Mouse (Mus musculus) right cerebral cortex, postnatal 36 days (tissue): ENCODE data around the gene Fmnl2.
A peak's percentile ranks its signal among the peaks of the same experiment; 100 is the strongest.

Experiments used
- DNase-seq, 2 experiments: peaks; one replicate each; pipeline ENCODE4 v3.0.0; 2022; ENCODE audit warnings: low spot score in 2 of 2, mixed read lengths in 1 of 2

Fmnl2 gene

DNA sequence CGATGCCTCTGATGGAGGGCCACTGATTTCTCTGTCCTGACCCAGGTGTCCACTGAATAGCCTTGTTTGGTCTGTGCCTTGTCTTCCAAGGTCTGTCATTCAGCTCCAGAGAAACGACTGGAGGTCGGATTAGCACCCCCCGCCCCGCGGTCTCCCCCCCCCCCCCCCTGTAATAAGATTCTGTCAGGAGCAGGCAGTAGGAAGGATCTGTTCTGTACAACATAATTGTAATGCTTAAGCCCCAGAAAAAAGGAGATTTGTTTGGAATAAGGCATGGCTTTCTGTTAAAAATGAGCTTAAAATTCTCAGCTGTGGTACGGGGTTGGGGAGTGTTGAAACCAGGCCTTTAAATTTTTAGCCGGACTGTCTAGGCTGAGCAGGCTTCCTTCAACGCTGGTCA lies 181.1 kb downstream of the Fmnl2 start:
- no peak for DNase-seq

DNA sequence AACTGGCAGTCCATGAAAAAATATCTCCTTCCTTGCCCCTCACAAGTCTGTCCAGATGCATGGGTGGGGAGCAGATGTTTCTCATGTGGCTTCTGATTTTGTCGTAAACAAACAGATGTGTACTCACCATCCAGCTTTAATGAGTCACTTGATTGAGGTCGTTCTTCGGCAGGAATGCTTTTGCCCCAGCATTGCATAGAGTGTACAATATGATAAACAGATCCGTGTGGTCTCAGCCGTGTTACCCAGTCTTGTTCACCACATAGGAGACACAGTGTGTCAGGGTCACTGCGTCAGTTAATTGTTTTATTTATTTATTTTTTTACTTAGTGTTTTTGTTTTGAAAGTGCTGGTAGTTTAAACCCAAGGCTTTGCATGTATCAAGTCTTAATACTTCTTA lies 189.4 kb downstream of the Fmnl2 start:
- no peak for DNase-seq

DNA sequence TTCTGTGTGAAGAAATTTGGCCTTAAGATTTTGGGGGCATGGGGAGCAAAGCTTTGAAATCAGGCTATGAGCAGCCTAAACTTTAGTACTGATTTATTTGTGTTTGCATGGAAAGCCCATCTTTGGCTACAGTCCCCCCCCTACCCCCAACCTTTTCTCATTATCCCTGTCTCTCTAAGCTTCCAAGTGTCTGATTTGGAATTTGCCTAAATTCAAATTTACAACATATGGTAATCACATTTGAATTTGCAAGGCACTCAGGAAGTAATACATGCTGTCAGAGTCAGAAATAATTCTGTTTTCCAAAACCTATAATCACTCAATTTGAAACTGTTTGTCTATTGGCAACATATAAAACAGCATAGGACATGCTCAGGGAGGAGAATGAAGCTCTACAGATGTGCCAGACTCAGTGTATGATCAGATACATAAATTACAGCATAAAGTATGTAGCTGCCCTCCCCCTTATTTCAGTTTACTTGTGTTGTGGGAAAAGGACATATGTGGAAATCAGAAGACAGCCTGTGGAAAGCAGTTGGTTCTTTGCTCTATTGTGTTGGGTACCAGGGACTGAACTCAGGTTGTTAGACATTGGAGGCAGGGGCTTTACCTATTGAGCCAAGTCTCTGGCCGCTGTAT lies 190.2 kb downstream of the Fmnl2 start:
- DNase-seq: no peak

DNA sequence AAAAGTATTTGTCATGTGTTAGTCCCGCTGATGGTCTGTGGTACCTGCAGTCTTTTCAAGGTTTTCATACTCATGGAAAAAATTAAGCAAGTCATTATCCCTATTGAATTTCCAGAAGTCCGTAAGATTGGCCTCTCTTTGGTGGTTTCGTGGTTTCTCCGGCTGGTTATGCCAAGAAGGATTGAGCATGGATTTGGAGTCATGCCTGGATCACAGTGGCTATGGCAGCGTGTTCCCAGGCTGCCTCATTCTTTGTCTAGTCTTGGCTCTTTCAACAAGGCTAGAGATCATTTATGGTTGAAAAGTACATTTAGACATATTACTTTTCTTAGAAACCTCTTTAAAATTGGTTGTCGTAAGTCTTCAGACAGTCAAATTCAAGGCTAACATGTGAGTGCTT lies 192.7 kb downstream of the Fmnl2 start:
- no peak for DNase-seq

DNA sequence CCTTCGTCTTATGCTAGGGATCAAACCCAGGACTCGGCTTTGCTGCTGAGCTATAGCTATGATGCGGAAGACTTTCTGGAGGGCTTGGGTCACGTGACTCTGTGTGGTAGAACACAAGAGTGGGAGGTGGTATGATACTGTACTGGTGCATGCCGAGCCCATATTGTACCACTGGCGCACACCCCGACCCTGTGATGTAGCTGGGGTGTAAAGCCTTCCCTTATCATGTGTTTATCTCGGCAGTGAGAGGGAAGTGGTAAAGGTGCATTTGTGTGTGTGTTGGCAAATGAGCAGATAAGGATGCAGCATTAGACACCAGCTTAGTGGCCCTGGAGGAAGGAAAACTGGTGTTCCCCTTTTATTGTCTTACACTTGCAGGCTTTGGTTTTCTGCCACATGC lies 193.8 kb downstream of the Fmnl2 start:
- DNase-seq: no peak

DNA sequence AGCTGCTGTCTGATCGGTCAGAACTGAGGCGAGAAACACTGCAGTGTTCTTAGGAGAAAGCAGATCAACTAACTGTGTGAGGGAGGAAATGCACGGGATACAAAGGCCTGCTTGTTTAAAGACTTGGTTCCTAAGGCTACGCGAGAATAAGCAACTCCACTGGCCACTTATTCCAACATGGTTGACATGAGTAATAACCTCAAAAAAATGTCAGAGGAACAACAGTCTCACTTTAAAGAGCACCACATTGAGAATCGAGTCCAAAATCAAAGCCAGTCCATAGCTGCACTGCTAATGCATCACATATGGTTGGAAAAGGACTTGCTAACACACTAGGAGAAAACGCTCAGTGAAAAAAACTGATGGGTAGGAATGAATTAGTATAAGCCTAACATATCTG lies 196.1 kb downstream of the Fmnl2 start:
- DNase-seq: no peak

- no peak for DNase-seq
These were observed 198.9 kb downstream of the Fmnl2 start for GRCm38 (mm10) chr2:53056556-53056955.

- DNase-seq: peak in 1 of 2 experiments; percentile 22
These were observed 199.6 kb downstream of the Fmnl2 start for GRCm38 (mm10) chr2:53057291-53057690.

DNA sequence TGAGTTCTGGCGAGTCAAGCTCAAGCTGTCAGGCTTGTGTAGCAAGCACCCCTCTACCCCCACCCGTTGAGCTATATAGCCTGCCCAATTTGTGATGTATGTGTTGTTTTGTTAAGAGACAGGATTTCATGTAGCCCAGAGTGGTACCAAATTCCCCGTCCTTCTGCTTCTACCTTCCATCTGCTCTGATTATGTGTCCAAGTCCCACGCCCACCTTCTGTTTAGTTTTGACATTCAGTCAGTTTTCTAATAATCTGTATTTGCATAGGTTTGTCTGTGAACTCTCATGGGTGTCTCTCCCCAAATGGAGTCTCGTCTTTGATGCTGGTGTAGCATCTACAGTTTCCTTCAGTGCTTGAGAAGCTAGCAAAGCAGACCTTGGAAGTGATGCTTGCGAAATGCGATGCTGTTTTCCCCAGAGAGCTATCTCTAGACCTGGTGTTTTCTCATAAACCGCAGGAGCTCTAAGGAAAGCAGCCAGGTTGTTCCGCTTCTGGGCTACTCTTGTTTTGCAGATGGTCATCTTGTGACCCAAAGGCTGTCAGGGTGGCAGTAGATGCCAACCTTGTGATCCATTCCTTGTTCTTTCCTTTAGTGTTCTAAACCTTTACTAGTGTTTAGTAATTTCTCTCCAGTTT lies 203.8 kb downstream of the Fmnl2 start:
- no peak for DNase-seq

DNA sequence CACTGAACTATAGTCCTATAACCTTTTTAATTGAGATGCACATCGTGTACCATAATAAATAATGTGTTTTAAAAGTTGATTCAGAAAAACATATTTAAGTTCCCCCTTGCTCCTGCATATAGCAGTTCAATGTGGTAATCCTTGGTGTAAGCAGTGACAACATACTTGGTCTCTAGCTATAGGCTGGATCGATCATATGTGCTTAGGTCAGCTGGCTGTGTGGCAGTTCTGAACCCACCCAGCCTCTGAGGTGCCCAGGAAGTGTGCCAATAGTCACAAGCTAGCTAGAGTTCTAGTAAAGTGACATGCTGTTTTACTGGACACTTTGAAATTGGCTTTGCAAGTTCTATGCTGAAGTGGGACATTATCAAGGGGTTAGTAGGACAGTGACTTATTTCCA lies 209.3 kb downstream of the Fmnl2 start:
- DNase-seq: no peak

- DNase-seq: no peak
These were observed 212.9 kb downstream of the Fmnl2 start for GRCm38 (mm10) chr2:53070607-53071006.

DNA sequence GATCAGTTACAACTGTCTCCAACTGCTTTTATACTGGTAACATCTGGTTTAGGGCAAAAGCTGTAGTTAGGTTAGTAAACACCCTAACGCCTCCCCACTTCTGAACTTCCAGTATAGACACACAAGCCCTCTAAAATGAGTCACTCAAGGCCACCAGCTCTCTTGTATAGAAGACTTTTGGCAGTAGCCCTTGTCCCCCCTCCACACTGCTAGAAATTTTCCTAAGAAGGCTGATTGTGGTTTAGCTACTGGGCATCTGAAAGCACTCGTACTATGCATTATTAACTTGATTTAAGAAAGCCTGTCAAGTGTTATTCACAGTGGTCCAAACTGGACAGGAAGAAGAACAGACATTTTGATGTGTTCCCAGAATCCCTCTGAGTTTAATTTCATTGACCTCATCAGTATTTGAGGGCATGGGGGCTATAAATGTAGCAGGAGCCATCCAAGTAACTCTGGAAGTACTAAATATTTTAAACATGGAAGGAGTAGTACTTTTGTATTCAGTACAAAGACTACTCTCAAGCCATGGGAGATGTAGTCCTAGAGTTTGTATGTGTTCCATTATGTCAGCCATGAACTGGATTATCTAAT lies 222.1 kb downstream of the Fmnl2 start:
- no peak for DNase-seq

DNA sequence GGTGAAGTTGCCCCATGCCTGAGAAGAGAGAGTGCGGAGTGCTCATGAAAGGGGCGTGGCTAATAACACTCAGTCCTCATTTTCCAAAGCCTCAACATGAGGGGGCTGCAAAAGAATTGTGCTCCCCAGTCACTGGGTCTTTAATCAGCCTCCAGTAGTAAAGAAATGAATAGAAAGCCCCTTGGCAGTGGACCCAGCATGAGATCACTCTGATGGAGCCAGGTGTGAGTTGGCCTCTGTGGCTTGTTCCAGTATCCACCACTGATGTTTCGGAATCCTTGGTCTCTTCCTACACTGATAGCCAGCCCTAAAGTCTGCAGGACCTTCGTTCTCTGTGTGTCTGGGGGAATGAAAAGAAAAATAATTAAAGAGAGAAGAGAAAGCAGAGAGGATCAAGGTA lies 224.4 kb downstream of the Fmnl2 start:
- no peak for DNase-seq

- no peak for DNase-seq
These were observed 224.8 kb downstream of the Fmnl2 start for GRCm38 (mm10) chr2:53082501-53082900.

DNA sequence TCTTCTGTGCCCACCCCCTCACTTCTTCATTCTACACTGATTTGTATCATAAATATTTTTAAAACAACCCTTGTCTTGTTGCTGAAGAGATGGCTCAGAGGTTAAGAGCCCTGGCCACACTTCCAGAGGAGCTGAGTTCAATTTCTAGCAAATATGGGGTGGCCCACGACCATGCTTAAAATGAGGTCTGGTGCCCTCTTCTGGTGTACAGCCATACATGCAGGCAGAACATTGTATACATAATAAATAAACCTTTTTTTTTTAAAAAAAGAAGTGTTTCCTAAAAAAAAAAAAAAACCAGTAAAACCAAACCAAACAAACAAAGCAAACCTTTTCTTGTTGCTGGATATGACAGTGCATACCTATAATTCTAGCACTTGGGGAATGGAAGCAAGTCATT lies 225.6 kb downstream of the Fmnl2 start:
- DNase-seq: no peak

DNA sequence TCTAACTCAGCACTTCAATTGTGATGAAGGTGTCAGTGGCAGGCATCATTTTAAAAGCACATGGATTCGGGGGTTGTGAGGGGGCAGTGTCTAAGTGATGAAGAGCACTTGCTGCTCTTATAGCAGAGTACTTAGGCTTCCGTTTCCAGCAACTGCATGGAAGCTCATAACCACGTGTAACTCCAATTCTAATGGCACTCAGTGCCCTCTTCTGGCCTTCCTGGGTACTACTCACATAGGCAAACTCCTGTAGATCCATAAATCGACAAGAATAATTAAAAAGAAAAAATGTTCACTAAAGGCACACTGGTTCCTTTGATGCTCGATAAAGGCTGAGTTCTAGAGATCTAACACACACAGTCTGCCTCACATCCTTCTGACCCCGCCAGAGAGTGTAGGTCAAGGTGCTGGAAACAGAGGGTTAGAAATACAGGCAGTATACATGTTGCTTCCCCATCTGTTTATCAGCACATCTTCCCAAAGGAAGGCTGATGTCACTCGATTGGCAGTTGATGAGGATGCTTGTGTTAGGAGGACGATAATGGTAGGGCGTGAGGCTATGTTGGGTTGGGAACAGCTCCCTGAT lies 228.1 kb downstream of the Fmnl2 start:
- DNase-seq: peak; percentile 20 to 24

GRCm38 (mm10) chr2:53088744-53089143 lies 231.1 kb downstream of the Fmnl2 start:
- no peak for DNase-seq

- DNase-seq: no peak
These were observed 237.4 kb downstream of the Fmnl2 start for GRCm38 (mm10) chr2:53095031-53095430.

DNA sequence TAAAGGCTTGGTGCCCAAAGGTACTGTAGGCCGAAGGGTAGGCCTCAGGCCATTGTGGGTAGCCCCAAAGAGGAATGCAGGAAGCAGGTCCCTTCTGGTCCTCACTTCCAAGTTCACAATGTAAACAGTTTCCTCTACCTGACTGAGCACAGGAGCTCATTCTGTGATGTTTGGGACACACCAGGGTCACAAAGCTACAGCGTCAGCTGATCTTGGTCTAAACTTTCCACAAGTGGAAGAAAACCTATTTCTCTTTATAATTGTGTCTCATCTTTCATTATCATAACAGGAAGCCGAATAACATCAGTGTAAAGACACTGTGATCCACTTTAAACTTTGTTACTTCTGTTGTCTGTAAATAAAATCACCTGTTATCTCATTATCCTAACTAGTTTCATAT lies 237.8 kb downstream of the Fmnl2 start:
- no peak for DNase-seq

DNA sequence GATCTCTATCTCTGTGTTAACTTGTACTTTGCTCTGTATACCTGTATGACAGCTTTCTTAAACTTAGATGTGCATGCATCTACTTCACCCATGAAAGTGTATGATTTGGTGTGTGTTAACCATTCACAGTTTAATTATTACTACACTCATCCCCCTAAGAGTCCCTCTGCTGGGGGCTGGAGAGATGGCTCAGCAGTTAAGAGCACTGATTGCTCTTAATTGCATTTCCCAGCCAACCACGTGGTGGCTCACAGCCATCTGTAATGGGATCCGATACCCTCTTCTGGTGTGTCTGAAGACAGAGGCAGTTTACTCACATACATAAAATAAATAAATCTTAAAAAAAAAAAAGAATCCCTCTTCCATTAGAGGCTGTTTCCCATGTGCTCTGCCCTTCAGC lies 242.4 kb downstream of the Fmnl2 start:
- no peak for DNase-seq

GRCm38 (mm10) chr2:53101885-53102740 lies 244.5 kb downstream of the Fmnl2 start:
- DNase-seq: no peak

DNA sequence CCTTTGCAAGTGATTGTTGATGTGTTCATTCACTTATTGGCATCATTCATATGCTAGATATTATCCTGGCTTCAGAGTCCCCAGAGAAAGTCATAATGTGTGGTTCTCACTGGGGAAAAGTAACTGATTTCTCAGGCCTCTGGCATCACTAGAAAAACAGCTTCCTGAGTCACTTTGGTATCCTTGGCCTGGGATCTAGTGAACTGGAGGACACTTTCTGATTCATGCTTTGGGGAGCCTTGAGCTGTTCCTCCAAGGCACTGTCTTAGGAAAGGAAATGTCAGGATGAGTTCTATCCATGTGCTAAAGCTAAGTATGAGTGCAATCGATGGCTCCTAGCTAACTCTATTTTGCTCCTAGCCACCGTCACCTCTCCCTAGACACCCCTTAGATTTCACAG lies 245.2 kb downstream of the Fmnl2 start:
- no peak for DNase-seq
